Mouse (Mus musculus) cerebellum, adult (tissue): ENCODE measurements around the gene Tnfrsf14.

Experiments used
- ATAC-seq: cut with Nextera tagmentation; 2 replicates; pipeline ENCODE4 v1.9.2; 2017; ENCODE audit warnings: mild to moderate bottlenecking, moderate library complexity, mixed read lengths; ENCODE audit not compliant: insufficient number of reproducible peaks, low FRiP score, low TSS enrichment

The Tnfrsf14 gene

DNA sequence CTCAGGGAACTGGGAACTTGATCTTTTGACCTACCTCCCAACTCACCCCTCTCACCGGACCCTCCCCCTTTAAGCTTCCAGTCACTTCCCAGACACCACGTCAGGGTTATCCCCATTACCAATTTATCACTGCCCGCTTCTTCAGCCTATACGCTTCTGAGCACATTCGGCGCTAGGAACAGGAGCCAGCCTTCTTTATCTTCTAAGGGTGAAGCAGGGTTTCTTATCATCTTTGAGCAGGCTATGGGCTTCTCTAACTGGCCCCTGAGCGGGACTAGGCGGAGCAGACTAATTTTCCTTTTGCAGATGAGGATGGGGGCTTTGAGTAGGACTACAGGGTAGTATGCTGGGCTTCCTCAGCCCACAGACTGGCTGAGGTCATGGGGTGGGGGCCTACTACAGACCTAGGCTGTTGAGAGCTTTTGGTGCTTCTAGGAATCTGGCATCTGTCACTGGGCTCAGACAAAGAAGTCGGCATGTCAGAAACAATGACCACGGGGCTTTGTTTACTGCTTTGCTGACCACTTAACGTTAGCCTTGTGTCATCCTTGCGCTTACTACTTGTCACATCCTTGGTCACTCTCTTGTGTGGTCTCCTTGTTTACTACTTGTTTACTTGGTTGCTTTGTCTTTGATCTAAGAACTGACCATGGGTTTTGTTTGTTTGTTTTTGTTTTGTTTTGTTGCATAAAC lies at the start of gene Tnfrsf14:
Gene Tnfrsf14, minus strand, starts transcription at position 169 of the 693 bp plus-strand sequence.
- no peak for ATAC-seq

DNA sequence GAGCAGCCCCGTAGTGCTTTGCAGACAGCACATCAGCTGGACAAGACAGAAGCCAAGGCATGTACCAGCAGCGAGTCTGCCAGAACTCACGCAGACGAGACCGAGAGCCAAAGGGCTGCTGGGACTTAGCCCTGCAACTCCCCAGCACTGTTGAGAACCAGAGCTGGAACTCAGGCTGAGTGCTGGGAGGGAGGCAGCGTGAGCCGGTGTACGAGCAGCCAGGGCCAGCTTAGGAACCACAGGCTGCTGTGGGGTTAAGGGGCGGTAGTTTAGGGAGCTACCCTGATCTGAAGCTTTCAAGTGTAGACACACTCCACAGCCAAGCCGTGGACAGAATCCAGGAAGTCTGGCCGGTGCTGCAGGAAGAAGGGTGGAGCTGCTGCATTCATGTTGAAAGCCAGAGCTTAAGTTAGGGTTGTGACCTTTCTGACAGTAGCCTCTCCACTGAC lies 45.8 kb upstream of the Tnfrsf14 start:
- ATAC-seq: no peak

DNA sequence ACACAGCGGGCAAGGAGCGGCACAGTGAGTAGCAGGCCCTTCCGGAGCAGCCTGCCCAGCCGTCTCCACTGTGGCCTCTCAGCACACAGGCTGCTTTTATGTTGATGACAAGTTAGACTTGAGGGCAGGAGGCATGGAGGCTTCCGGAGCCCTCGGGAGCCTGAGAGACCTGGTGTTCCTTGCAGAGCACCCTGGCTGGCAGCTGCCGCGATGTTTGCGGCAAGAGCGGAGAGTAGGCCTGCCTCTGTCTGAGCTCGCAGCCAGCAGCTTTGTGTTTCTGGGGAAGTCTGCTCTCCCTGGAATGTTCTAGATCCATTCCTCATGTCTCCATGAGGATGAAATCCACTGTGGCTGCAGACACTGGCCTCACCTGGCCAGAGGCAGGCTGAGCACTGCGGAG lies 44.2 kb upstream of the Tnfrsf14 start:
- ATAC-seq: no peak

DNA sequence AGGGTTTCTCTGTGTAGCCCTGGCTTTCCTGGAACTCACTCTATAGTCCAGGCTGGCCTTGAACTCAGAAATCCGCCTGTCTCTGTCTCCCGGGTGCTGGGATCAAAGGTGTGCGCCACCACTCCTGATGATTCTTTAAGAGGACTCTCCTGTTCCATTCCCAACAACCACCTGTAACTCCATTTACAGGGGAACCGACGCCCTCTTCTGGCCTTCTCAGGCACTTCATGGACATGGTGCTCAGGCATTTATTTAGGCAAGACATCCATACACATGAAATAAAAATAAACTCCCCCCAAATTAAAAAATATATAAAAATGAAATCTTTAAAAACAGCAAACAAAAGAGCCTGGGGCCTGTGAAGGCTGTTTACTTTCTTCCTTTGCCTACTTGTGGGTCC lies 38.8 kb upstream of the Tnfrsf14 start:
- no peak for ATAC-seq

DNA sequence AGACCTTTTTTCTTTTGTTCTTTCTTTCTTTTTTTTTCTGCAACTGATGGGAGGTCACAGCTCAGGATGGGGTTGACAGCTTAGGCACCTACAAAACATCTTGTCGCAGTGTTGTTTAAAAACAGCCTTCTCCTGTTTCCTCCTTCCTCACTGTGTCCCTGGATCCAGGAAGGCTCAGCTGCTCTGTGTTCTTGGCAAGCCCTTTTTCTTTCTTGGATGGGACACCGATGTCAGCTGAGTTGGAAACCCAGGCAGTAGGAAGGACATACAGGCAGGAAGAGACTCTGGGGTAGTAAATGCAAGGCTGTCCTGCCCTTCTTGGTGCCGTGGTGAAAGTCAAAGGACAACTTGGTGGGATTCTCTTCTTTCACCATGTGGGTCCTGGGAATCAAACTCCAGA lies 37.5 kb upstream of the Tnfrsf14 start:
- no peak for ATAC-seq

DNA sequence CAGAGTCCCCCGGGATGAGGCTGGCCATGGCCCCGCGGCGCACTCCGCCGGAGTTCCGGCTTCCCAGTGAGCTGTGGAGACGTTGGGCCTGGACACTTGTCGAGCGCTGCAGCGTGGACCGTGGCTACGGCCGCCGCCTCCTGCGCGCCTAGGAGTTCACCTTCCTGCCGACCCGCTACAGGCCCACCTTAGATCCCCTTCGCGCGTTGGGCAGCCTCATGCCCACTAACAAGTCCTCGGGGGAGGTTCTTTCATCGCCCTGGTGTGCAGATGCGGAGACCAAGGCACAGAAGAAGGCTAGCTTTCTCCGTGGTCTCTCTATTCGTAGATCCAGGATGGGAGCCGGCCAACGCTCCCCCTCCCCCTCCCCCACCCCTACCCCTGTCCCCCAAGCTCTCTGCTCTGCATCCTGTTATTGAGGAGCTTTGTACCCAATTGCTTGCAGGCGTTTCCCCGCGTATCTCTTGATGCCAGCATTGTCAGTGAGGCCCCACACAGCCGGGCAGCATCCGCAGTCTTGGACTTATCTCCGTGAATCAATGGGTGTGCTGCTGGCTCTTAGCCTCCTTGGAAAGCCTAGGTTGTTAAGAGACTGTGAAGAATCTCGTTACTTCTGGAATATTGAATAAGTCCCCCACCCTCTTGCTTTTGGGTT lies 36.3 kb upstream of the Tnfrsf14 start:
- no peak; the same call in 1 of the 2 replicates for ATAC-seq

DNA sequence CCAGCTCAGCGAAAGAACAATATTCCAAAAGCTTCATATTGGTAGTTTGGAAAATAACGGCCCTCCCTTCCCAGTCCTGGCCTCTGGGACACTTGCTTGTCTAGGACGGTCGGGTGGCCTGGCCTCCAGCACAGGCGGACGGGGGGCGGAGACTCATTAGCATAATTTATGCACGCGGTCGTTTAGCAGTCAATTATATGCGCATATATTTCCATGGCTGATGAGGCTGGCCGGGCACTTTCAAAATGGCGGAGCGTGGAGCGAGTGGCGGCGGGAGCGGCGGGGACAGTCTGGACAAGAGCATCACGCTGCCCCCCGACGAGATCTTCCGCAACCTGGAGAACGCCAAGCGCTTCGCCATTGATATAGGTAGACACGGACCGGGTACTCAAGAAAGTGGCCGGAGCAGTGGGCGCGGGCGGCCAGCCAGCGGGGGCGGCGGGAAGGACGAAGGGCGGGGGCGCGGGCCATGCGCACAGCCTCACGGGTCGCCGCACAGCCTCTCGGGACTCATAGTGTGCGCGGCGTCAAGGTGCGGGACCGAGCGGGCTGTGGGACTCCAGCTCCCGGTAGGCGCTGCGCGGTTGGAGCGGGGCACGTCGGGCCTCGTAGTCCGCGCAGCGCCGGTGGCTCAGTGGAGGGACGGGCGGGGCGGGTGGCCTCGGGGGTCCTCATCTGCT lies 35.7 kb upstream of the Tnfrsf14 start, which contains the start of gene Pank4:
Gene Pank4, plus strand, starts transcription at position 223 of the 680 bp plus-strand sequence.
- ATAC-seq: peak; percentile 84

DNA sequence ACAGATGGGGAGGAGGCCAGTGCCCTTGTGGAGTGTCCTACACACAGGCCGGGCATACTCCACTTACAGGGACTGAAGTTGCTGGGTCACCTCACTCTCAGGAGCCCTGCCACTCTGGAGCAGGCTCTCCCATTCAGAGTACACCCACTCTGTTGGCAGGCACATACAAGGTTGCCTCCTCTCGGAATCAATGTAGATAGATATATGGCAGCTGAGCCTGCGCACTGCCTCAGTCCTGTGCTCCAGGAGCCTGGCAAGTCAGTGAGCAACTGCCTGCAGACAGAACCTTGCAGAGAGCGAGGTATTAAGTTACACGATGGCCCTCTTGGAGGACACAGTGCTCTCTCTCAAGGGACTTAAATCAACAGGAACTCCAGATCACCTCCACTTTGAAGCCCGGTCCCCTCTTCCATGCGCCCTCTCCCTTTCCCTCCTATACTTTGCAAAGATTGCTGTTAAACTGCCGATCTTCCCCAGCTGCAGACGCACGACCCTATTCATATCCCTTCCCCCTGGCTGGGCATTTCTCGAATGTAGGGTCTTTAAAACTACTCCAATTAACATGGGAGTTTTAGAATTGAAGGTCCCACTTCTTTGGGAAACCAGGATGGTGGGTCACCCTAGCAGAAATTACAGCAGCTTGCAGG lies 35.0 kb upstream of the Tnfrsf14 start:
- no peak for ATAC-seq

DNA sequence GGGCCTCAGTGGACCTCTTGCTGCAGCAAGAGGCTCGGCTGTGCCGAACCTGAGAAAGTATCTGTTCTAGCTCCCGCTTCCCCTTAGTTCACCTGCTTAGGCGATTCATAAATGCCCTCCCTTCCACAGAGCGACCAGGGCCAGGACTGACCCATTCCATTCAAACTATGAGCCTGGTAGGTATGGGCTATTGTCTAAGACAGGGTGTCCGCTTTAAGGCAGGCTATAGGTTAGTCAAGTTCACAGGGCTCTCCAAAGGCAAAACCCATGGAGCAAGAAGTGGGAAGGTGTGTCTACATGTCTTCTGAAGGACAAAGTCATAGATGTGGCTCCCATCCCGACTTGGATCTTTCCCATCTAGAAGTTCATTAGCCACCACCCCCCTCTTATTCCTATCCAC lies 34.3 kb upstream of the Tnfrsf14 start:
- no peak for ATAC-seq

DNA sequence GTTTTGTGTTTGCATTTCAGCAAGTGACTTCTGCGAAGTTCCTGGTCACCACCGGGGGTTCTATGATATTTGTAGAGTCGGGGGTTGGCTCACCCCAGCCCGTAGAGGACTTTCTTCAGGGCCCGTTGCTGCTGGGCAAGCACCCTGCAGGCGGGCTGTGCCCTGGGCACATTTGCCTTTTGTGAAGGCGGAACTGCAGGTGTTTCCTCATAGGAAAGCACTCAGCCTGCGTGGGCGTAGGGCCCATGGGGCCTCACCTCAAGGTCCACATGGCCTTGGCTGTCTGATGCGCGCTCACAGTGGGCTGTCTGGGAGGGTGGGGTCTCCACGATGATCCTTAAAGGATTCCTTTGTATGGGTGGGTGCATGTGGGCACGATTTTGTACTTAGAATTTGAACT lies 33.5 kb upstream of the Tnfrsf14 start:
- no peak for ATAC-seq

DNA sequence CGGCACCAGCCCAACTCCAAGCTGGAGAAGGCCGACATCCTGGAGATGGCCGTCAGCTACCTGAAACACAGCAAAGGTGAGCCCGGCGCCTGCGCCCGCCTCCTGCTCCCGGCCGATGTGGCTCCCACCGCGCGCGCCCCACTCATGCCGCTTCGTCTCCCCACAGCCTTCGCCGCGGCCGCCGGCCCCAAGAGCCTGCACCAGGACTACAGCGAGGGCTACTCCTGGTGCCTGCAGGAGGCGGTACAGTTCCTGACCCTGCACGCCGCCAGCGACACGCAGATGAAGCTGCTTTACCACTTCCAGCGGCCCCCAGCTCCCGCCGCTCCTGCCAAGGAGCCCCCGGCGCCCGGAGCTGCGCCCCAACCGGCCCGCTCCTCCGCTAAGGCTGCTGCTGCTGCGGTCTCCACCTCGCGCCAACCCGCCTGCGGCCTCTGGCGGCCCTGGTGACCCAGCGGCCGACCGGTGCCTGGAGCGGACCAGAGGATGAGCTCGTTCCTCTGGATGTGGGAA lies 32.9 kb upstream of the Tnfrsf14 start:
- no peak for ATAC-seq

DNA sequence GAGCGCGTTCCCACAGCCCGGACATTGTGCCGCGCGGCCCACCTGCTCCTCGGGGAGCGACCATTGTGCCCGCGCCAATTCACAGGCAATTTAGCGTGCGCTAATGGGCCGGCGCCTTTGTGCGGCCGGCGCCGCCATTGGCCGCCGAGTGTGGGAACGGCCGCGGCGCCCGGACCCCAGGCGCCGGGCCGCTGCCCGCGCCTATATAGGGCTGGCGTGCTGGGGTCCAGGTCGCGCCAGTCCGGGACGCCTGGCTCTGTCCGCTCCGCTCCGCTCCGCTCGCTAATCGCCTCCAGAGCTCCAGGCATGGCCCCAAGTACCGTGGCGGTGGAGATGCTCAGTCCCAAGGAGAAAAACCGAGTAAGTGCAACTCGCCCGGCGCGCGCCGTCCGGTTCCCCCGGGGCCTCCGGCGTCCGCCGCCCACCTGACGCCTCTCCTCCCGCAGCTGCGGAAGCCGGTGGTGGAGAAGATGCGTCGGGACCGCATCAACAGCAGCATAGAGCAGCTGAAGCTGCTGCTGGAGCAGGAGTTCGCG lies 32.4 kb upstream of the Tnfrsf14 start, which contains the start of gene Hes5:
Gene Hes5, plus strand, starts transcription at position 234 of the 536 bp plus-strand sequence.
- no peak for ATAC-seq

DNA sequence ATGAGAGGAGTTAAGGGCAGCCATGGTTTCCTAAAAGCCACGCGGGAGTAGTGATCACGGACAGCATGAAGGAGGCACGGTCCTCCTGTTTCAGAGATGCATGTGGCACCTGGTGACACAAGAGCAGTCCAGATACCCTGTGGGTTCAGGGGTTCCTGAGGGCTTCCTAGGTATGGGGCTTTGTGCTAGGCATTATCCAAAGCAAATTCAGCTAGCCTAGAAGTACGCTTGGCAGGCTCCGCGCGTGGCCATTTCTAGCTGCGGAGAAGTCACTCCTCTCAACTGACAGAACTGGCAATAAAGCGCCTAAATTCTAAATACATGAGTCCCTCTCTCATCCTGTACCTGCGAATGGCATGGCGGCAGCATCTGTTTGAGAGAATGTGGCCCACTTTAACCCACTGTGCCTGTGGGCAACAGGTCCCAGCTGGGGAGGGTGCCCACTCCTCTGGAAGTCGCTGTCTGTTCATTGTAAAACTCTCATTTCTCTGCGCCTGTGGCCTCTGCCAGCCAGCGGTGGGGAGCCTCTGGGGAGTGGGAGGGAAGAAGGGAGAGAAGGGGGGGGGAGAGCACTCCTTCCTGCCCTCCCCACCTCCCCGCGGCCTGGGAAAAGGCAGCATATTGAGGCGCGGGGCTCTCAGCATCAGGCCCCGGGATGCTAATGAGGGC lies 31.8 kb upstream of the Tnfrsf14 start:
- no peak for ATAC-seq

DNA sequence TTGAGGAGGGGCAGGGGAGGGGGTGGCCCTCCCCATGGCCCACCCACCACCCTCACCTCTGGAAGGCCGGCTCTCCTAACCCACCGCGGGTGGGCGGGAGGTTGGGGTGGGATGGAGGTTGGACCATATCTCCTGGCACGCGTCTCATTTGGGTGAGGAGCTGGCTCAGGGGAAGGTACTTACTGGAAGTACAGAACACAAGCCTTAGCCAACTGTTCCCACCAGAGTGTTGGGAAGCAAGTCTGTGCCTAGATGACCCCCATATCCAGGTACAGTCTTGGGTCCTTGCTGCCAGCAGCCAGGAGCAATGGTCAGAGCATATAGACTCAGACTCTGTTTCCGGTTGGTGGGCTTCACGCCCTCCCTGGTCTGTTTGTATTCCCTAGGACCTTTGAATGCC lies 30.3 kb upstream of the Tnfrsf14 start:
- no peak for ATAC-seq

DNA sequence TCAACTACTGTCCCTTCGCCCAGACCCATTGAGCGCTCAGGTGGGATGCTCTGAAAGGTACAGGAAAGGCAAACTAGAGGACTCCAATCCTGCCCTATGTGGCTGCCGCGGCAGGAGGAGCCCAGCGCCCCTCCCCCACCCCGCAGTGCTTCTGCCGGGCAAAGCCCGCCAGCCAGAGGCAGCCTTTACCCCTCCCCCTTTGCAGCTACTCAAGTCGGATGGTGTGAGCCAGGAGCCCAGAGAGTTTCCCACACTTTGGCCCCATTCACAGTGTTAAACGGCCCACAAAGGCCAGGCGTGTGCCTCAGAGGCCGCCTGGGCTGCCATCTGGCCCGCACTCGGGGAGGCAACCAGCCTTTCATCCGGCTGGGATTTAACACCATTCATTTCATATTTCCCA lies 29.8 kb upstream of the Tnfrsf14 start:
- 0 out of 2 replicates have a peak, but pooled peaks have one; percentile 18 for ATAC-seq

DNA sequence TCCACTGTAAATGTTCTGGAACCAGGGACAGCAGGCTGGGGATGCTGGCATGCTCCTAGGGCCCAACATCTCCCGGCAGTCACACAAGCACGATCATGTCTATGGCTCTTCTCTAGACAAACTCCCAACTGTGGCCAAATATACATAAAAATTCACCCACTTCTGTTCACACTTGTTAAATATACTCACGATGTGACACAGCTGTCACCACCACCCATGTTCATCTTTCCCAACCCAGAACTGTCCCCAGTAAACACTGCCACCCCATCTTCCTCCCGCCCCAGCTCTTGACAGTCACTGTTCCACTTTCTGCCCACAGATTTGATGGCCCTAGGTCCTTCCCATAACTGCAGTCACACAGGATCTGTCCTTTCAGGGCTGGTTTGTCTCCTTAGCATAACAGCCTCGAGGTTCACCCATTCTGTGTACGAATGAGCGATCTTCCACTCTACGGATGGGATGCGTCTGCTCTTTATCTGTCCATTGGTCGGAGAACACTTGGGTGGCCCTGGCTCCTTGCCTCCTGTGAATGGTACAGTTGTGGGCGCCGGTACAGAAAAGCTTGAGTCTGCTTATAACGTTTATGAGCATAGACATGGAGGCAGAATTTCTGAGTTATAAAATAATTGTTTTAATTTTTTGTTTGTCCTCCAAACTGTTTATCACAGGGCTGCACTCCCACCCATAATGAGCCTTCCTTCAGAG lies 29.1 kb upstream of the Tnfrsf14 start:
- no peak for ATAC-seq

DNA sequence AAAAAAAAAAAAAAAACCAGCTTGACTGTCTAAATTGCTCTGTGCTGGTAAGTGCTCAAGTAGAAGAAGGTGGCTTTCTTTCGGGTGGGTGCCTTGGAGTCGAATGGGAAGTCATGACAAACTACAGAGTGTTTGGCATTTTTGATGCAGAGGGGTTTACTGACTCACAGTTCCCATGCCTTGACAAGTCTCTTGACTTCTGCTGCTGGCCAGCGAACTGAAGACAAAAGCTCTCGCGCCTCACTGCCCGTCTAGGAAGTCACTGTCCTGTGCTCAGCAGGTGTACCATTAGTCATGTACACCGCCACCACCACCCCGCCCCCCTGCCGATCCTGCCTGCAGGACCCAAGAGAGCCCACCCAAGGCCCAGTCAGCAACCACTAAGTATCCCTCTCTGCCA lies 28.2 kb upstream of the Tnfrsf14 start:
- no peak for ATAC-seq

DNA sequence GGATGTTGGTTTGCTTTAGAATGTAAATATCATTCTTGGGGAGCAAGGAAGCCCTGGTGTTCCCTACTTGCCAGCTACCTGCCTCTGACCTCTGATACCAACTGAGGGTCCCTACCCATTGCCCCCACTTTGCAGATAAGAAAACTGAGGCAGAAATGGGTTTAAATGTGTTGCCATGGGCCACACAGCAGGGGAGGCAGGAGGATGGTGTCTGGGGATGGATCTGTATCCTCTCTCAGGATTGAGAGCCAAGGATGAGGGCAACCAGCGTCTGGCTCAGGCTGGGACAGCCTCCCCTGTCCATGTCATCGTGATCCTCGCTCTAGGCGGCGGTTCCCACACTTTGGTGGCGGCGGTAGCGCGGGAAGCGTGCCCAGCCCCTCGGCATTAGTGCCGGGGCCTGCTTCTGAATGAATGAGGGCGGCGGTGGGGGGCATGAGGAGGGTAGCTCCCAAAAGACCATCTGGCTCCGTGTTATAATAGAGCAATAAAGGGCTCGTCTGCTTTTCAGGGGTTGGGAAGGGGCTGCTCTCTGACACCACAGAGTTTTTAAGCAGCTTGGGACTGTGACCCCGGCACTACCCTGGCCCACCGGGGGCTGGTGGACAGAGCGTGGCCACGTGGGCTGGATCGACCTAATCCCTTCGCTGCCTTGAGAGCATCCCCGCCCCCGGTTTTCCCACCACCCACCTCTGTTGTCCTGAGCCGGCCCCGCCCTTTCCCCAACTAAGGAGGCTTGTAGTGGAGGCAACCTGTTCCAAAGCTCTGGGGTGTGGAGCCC lies 24.3 kb upstream of the Tnfrsf14 start:
- no peak for ATAC-seq
